Mouse (Mus musculus) T-cell, adult 2 months (primary cell): ENCODE data around the gene H2-M5.

Source experiments
- DNase-seq: peaks from one replicate; pipeline ENCODE4 v3.0.0; 2022; ENCODE audit warnings: low spot score

H2-M5 gene

GRCm38 (mm10) chr17:36948286-36948685 lies 41.1 kb downstream of the H2-M5 start:
- no peak for DNase-seq

GRCm38 (mm10) chr17:36947051-36947819 lies 42.1 kb downstream of the H2-M5 start:
- DNase-seq: peak; percentile 45

- peak; percentile 65 for DNase-seq
These were observed 45.1 kb downstream of the H2-M5 start for GRCm38 (mm10) chr17:36944121-36944775.

GRCm38 (mm10) chr17:36943691-36944090 lies 45.6 kb downstream of the H2-M5 start:
- no peak for DNase-seq

DNA sequence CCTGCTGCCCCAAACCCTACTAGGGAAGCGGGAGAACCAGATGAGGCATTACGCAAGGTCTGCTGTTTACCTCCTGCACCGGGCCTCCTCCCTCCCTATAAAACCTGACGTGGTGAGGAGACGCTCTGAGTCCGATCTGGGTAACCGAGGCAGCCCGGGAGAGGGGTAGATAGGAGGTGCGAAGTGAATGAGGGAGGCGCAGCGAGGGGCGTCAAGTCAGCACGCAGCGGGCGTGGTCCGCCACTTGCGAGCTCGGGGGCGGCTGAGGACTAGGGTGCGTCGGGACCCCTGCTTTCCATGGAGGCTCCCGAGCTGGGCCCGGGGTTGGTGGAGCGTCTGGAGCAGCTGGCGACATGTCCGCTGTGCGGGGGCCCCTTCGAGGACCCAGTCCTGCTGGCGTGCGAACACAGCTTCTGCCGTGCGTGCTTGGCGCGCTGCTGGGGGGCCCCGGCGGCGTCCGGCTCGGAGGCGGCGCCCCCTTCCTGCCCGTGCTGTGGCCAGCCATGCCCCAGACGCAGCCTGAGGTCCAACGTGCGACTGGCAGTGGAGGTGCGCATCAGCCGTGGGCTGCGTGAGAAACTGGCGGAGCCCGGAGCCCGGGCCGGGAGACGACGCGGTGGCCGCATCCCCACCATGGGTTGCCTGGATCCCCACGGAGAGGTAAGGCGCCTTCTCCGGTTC lies 46.4 kb downstream of the H2-M5 start, which contains the start of gene Rnf39:
Gene Rnf39, plus strand, starts transcription at position 128 of the 681 bp plus-strand sequence.
- DNase-seq: no peak

GRCm38 (mm10) chr17:36942391-36942790 lies 46.9 kb downstream of the H2-M5 start:
- DNase-seq: peak; percentile 73

DNA sequence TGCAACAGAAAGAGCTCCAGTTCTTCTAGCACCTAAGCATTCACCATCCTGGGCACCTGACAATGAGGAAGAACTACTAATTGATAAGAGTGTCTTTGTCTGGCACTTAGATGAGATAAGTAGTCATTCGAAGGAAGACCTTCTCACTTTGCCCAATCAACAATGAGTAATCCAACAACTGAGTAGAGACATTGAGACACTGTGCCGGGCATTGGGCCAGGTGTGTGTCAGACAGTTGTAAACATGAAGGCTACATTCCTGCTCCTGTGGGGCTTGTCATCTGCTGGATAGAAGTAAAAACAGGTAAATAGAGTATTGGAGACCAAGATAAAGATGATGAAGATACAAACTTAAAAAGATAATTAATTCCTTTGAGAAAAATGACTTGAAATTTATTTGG lies 51.3 kb downstream of the H2-M5 start:
- DNase-seq: no peak
